Mouse (Mus musculus) megakaryocyte, embryonic 14.5 days (primary cell): Measurements from ENCODE around the gene Olfr26. TPM values are rescaled to one million over a fixed set of nuclear protein-coding genes. Genes with fewer than 3 reads are reported as not detected.
"Not testable (repeated sequence)": the region's sequence is repeated elsewhere in the genome, so short reads cannot be mapped to it uniquely, and the experiment has no call there.

Source experiments
- H3K27me3 ChIP-seq: replicated peaks from 2 replicates; pipeline ENCODE3; 2012; ENCODE audit warnings: inconsistent platforms
- H3K36me3 ChIP-seq: replicated peaks from 2 replicates; pipeline ENCODE3; 2012; ENCODE audit warnings: low read length, inconsistent platforms, mixed read lengths
- H3K4me1 ChIP-seq: 2 replicates; pipeline ENCODE4 v1.6.1; 2012; ENCODE audit warnings: inconsistent platforms
- H3K4me3 ChIP-seq: replicated peaks from 2 replicates; pipeline ENCODE3; 2012; ENCODE audit warnings: moderate library complexity, mild to moderate bottlenecking, inconsistent platforms
- H3K9me3 ChIP-seq: 2 replicates; pipeline ENCODE4 v1.6.1; 2012; ENCODE audit warnings: inconsistent platforms
- FLI1 ChIP-seq: IDR thresholded peaks from 2 replicates; pipeline ENCODE4 v1.6.1; 2012; ENCODE audit warnings: low read length, inconsistent platforms, mixed read lengths
- GATA1 ChIP-seq: IDR thresholded peaks from 3 replicates; pipeline ENCODE4 v1.6.1; 2012; ENCODE audit warnings: mixed read lengths, low read length, inconsistent platforms, borderline replicate concordance
- polyA plus RNA-seq: library from polyadenylated mRNA; stranded (reverse); fragments of >175 nt; gene quantifications from 2 replicates; pipeline ENCODE4 v1.2.3, GENCODE M21; 2012; ENCODE audit warnings: low replicate concordance; ENCODE audit not compliant: insufficient read depth

The Olfr26 gene
- not detected in 2 replicates for polyA plus RNA-seq

GRCm38 (mm10) chr9:38854760-38855159 is at the start of gene Olfr26:
Gene Olfr26 (plus strand): TSS chr9:38855060.
- no peaks in the 10 kb centered on the region for H3K9me3 ChIP-seq
- no peaks in the 10 kb centered on the region for H3K36me3 ChIP-seq
- TF ChIP-seq FLI1 (no peak), GATA1 (no peak)
- no peak within 1 kb of the TSS for H3K4me3 ChIP-seq
- no peaks in the 10 kb centered on the region for H3K4me1 ChIP-seq
- H3K27me3 ChIP-seq = no peaks in the 10 kb centered on the region

GRCm38 (mm10) chr9:38805696-38806095 is 49.2 kb upstream of the Olfr26 start:
- Histone ChIP-seq H3K4me1 (no peaks in the 10 kb centered on the region), H3K4me3 (no peak overlapping the region), H3K9me3 (no peaks in the 10 kb centered on the region), H3K36me3 (no peaks in the 10 kb centered on the region), H3K27me3 (no peaks in the 10 kb centered on the region)
- no peak for TF ChIP-seq FLI1
- no peak for TF ChIP-seq GATA1

GRCm38 (mm10) chr9:38814314-38814713 is 40.5 kb upstream of the Olfr26 start, which contains the start of gene Olfr922:
Gene Olfr922 (plus strand): TSS chr9:38814614.
- Histone ChIP-seq H3K4me1 (no peaks in the 10 kb centered on the region), H3K36me3 (no peaks in the 10 kb centered on the region), H3K9me3 (0 out of 2 replicates have a peak, but pooled peaks cover 5% of the 10 kb centered on the region), H3K27me3 (no peaks in the 10 kb centered on the region), H3K4me3 (no peak within 1 kb of the TSS)
- TF ChIP-seq GATA1 = no peak
- TF ChIP-seq FLI1 = no peak

GRCm38 (mm10) chr9:38815458-38815986 is 39.3 kb upstream of the Olfr26 start:
- no peaks in the 10 kb centered on the region for H3K4me1 ChIP-seq
- H3K4me3 ChIP-seq = no peak overlapping the region
- no peaks in the 10 kb centered on the region for H3K36me3 ChIP-seq
- H3K27me3 ChIP-seq = no peaks in the 10 kb centered on the region
- no peak for TF ChIP-seq FLI1
- no peak for TF ChIP-seq GATA1
- H3K9me3 ChIP-seq = 0 out of 2 replicates have a peak, but pooled peaks cover 5% of the 10 kb centered on the region

GRCm38 (mm10) chr9:38826245-38826644 is 28.6 kb upstream of the Olfr26 start, which contains the start of gene Olfr923:
Gene Olfr923 (plus strand): TSS chr9:38826545.
- Histone ChIP-seq H3K27me3 (no peaks in the 10 kb centered on the region), H3K4me1 (no peaks in the 10 kb centered on the region), H3K4me3 (no peak within 1 kb of the TSS), H3K9me3 (no peaks in the 10 kb centered on the region), H3K36me3 (no peaks in the 10 kb centered on the region)
- TF ChIP-seq GATA1 (no peak), FLI1 (no peak)

- TF ChIP-seq GATA1 (no peak), FLI1 (no peak)
- Histone ChIP-seq H3K36me3 (no peaks in the 10 kb centered on the region), H3K9me3 (no peaks in the 10 kb centered on the region), H3K27me3 (no peaks in the 10 kb centered on the region), H3K4me1 (no peaks in the 10 kb centered on the region), H3K4me3 (no peak overlapping the region)
These were observed 21.8 kb upstream of the Olfr26 start for GRCm38 (mm10) chr9:38833027-38833426.

- Histone ChIP-seq H3K4me3 (no peak within 1 kb of the TSS), H3K36me3 (no peaks in the 10 kb centered on the region)
These were observed 10.7 kb upstream of the Olfr26 start, which contains the start of gene Olfr924 for GRCm38 (mm10) chr9:38844149-38844548. Gene Olfr924 (plus strand): TSS chr9:38844449.

GRCm38 (mm10) chr9:38874880-38875279 is 20.0 kb downstream of the Olfr26 start:
- H3K27me3 ChIP-seq, H3K4me1 ChIP-seq, H3K36me3 ChIP-seq, H3K4me3 ChIP-seq, H3K9me3 ChIP-seq: not testable (repeated sequence)

More at GRCm38 (mm10) chr9:38844149-38844548, 10.7 kb upstream of the Olfr26 start, which contains the start of gene Olfr924:
- Histone ChIP-seq H3K27me3 (no peaks in the 10 kb centered on the region), H3K9me3 (no peaks in the 10 kb centered on the region), H3K4me1 (no peaks in the 10 kb centered on the region)
- TF ChIP-seq FLI1 = no peak
- no peak for TF ChIP-seq GATA1

- Histone ChIP-seq H3K4me3 (no peak within 1 kb of the TSS), H3K36me3 (no peaks in the 10 kb centered on the region), H3K9me3 (peaks cover 16% of the 10 kb centered on the region), H3K4me1 (no peaks in the 10 kb centered on the region), H3K27me3 (no peaks in the 10 kb centered on the region)
- TF ChIP-seq FLI1 (no peak), GATA1 (no peak)
These were observed 22.0 kb downstream of the Olfr26 start, which contains the start of gene Olfr926 for GRCm38 (mm10) chr9:38876826-38877225. Gene Olfr926 (plus strand): TSS chr9:38877126.

Other genes with a start within 250 kb of the Olfr26 start
- gene Olfr914, start 250.0 kb upstream of the Olfr26 start, polyA plus RNA-seq = not detected in 2 replicates
- gene Olfr916, start 195.2 kb upstream of the Olfr26 start, polyA plus RNA-seq = 0.02 TPM in 1 of 2 replicates, not detected in the other
- not detected in 2 replicates for gene Olfr917, start 189.2 kb upstream of the Olfr26 start, polyA plus RNA-seq
- not detected in 2 replicates for gene Olfr918, start 180.5 kb upstream of the Olfr26 start, polyA plus RNA-seq
- gene Olfr919, start 151.4 kb upstream of the Olfr26 start, polyA plus RNA-seq = not detected in 2 replicates
- 0.40 TPM in 1 of 2 replicates, not detected in the other for gene Vwa5a, start 136.8 kb upstream of the Olfr26 start, polyA plus RNA-seq
- gene Olfr920, start 102.8 kb upstream of the Olfr26 start, polyA plus RNA-seq = not detected in 2 replicates
- not detected in 2 replicates for gene Olfr921, start 82.0 kb upstream of the Olfr26 start, polyA plus RNA-seq
- not detected in 2 replicates for gene Olfr922, start 40.4 kb upstream of the Olfr26 start, polyA plus RNA-seq
- not detected in 2 replicates for gene Olfr923, start 28.5 kb upstream of the Olfr26 start, polyA plus RNA-seq
- gene Olfr924, start 10.6 kb upstream of the Olfr26 start, polyA plus RNA-seq = not detected in 2 replicates
- not detected in 2 replicates for gene Olfr926, start 22.1 kb downstream of the Olfr26 start, polyA plus RNA-seq
- not detected in 2 replicates for gene Olfr930, start 74.7 kb downstream of the Olfr26 start, polyA plus RNA-seq
- 0.03 and 1.6 TPM in 2 replicates for gene Olfr933, start 117.3 kb downstream of the Olfr26 start, polyA plus RNA-seq
- not detected in 2 replicates for gene Olfr934, start 133.3 kb downstream of the Olfr26 start, polyA plus RNA-seq
- not detected in 2 replicates for gene Olfr935, start 144.6 kb downstream of the Olfr26 start, polyA plus RNA-seq
- gene Olfr146, start 168.3 kb downstream of the Olfr26 start, polyA plus RNA-seq = not detected in 2 replicates
- gene Olfr937, start 209.9 kb downstream of the Olfr26 start, polyA plus RNA-seq = not detected in 2 replicates
- gene Olfr938, start 223.8 kb downstream of the Olfr26 start, polyA plus RNA-seq = not detected in 2 replicates